Mouse (Mus musculus): ENCODE results near the gene Igf1. TPM values are rescaled to one million over a fixed set of nuclear protein-coding genes. Genes with fewer than 3 reads are reported as not detected.

Igf1 gene
- polyA plus RNA-seq, 1 experiment from 2014 or later, result 24.1 TPM

DNA sequence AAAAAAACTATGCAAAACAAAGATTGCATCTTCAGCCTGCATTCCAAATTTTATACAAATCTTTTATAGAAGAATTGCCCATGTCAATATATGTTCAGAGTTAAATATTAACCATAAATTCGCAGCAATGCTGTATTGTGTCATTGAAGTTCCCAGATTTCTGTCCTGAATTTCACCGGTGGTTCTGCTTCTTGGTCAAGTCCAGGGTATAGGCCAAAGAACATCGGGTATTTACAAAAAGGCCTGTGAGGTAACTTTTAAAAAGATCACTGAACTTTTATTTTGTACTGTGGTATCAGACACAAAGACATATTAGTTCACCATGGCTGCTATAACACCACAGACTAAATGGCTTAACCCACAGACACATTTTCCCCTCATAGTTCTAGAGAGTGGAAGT lies 57.7 kb downstream of the Igf1 start:
- Histone ChIP-seq H3K36me3 (no peaks in the 10 kb centered on the region), H3K27me3 (ENCODE audit: insufficient read depth, poor library complexity, severe bottlenecking) (no peaks in the 10 kb centered on the region), H3K27ac (no peak overlapping the region), H3K4me1 (no peaks in the 10 kb centered on the region), H3K4me3 (no peak overlapping the region), H3K9me3 (no peaks in the 10 kb centered on the region)
- WGBS, result 85% methylated on average over 3 of the region's 3 CpGs
- no peak for DNase-seq (ENCODE audit: low spot score)

DNA sequence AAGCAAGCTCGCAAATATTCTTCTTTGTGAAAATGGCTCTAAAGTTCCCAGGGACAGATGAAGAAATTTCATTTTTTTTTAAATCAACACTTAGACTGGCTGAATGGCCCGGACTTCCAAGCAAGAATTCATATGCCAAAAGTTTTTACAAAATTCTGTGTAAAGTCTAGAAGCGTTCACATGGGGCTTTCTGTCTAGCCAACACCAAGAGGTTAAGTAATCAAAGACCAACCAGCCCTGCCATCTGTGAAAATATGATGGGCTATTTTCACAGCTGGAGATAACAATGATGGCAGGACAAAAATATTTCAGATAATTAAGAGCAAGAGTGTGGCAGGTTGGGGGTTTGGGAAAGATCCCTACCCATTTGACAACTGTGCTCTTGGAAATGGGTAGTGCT lies 64.2 kb downstream of the Igf1 start:
- H3K4me1 ChIP-seq, result peaks cover 8% of the 10 kb centered on the region
- no peak overlapping the region for H3K27ac ChIP-seq
- H3K36me3 ChIP-seq, result no peaks in the 10 kb centered on the region
- DNase-seq (ENCODE audit: low spot score), result no peak
- H3K9me3 ChIP-seq, result no peaks in the 10 kb centered on the region
- no peaks in the 10 kb centered on the region for H3K27me3 ChIP-seq (ENCODE audit: insufficient read depth, poor library complexity, severe bottlenecking)
- no peak overlapping the region for H3K4me3 ChIP-seq
- 88% methylated on average over 3 of the region's 3 CpGs for WGBS

DNA sequence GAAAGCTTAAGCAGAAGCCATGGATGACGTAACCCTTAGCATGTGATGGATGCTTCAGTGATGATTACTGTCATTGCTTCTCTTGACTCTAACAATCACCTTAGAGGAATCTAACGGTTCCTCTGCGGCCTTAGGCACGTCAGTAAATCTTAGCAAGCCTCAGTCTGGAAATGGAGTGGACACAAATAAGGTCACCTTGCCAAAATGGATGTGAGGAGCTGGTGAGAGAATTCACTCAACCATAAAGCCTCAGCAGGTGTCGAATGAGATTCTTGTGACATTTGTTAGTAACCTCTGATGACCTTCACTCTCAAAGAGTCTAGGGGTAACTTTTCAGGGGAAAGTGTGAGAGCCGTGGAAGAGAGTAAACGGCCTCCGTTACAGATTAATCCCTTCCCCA lies 68.5 kb downstream of the Igf1 start:
- Histone ChIP-seq H3K27ac (peak overlapping the region; percentile 64; the same call in 1 of the 2 replicates), H3K27me3 (ENCODE audit: insufficient read depth, poor library complexity, severe bottlenecking) (no peaks in the 10 kb centered on the region), H3K9me3 (no peaks in the 10 kb centered on the region), H3K4me1 (peaks cover 12% of the 10 kb centered on the region), H3K36me3 (no peaks in the 10 kb centered on the region), H3K4me3 (no peak overlapping the region)
- no peak for DNase-seq (ENCODE audit: low spot score)
- 60% methylated on average over 8 of the region's 8 CpGs for WGBS

DNA sequence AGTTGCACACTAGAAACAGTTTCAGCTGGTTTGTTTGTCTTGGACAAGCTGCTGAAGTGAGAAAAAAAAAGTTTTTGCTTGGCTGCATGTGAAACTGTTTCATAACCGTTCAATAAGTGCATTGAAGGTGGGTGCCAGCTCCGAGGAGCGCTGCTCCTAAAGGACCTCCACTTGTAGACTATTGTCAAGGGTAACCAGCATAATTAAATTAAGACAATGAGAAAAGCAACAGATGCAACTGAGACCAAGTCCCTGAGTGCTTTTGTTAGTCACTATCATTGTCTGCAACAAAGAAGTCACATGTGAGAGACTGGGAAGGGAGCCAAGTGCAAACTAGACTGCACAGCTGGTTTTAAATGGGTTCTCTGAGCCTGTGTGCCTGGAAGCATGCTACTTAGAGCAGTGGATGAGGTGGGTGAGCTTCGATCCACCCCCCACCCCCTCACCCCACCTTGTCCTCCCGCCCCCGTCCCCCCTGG lies 69.1 kb downstream of the Igf1 start:
- peak; percentile 77 for DNase-seq (ENCODE audit: low spot score)
- 54% methylated on average over 6 of the region's 6 CpGs for WGBS
- Histone ChIP-seq H3K27me3 (ENCODE audit: insufficient read depth, poor library complexity, severe bottlenecking) (no peaks in the 10 kb centered on the region), H3K9me3 (no peaks in the 10 kb centered on the region), H3K4me3 (no peak overlapping the region), H3K27ac (peak overlapping the region; percentile 64; the same call in 1 of the 2 replicates), H3K36me3 (0 out of 2 replicates have a peak, but pooled peaks cover 4% of the 10 kb centered on the region), H3K4me1 (peaks cover 12% of the 10 kb centered on the region)

DNA sequence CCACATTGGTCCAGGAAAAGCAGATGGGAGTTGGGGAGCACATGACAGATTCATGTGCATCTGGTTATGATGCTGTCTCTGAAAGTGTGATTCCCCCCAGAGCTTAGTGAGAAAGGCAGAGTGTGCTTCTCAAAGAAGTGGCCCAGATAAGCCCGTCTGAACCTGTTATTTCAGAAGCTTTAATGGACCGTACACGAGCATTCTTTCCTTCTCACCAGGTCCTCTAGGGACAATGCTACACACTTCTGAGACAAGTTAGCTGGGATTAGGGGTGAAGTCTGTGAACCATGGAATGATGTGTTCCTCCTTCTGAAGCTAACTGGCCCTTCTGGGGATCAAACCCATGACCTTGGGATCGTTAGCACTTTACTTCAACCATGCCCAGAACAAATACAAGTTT lies 90.1 kb downstream of the Igf1 start:
- 80% methylated on average over 4 of the region's 4 CpGs for WGBS

DNA sequence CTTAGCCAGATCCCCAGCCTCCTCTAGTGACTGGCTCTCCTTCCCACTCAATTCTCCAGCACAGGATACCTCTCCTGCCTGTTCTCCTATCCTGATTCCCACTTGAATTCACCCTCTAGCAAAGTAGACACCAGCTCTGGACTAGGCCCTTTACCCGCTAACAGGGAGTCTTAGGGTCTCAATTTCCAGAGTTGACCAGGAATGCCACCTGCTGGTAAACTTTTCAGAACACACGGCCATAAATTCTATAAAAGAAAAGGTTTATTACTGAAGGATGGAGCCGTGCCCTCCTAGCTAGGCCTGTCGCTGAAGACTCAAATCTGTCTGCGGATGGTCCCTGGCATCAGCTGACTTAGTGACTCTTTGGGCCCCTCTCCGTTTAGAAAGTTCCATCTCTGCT lies 113.5 kb downstream of the Igf1 start:
- Histone ChIP-seq H3K27ac (no peak overlapping the region), H3K4me3 (no peak overlapping the region), H3K36me3 (no peaks in the 10 kb centered on the region), H3K9me3 (no peaks in the 10 kb centered on the region), H3K4me1 (no peaks in the 10 kb centered on the region), H3K27me3 (ENCODE audit: insufficient read depth, poor library complexity, severe bottlenecking) (no peaks in the 10 kb centered on the region)
- 69% methylated on average over 6 of the region's 6 CpGs for WGBS
- DNase-seq (ENCODE audit: low spot score), result no peak

More for the DNA sequence above, 90.1 kb downstream of the Igf1 start:
- Histone ChIP-seq H3K27me3 (ENCODE audit: insufficient read depth, poor library complexity, severe bottlenecking) (no peaks in the 10 kb centered on the region), H3K27ac (no peak overlapping the region), H3K9me3 (no peaks in the 10 kb centered on the region), H3K4me1 (no peaks in the 10 kb centered on the region), H3K4me3 (no peak overlapping the region), H3K36me3 (no peaks in the 10 kb centered on the region)
- no peak for DNase-seq (ENCODE audit: low spot score)

DNA sequence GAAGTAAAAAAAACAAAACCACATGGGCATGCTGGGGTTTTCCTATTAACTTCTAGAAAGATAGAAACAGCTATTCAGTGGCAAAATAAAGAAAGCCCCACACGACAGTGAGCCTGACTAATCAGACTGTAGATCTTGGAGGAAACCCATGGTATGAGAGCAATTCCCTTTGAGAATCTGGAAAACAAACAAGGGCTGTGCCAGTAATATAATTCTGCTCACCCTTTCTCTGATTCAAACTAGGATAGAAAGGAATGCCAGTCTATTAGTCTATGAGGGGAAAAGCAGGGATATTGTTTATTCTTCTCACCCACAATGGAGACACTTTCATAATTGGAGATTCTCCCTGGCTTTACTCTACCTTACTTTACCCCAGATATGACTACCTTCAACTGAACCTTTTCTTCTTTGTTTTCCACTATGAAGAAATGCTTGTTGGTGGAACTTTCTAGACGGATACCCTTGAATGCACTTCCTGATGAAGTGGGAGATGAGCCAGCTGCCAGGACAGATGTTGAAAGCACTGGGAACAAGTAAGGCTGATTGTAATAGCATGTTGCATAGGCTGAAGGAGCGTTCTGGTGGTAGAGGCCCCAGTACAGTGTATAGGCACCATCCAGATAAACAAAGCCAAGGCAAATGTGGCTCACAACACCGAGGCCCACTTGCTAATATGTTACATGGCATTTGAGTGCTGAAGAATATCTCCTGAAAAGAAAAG lies 116.0 kb downstream of the Igf1 start:
- Histone ChIP-seq H3K36me3 (no peaks in the 10 kb centered on the region), H3K9me3 (no peaks in the 10 kb centered on the region), H3K4me3 (no peak overlapping the region), H3K27ac (no peak overlapping the region), H3K4me1 (no peaks in the 10 kb centered on the region), H3K27me3 (ENCODE audit: insufficient read depth, poor library complexity, severe bottlenecking) (no peaks in the 10 kb centered on the region)
- DNase-seq (ENCODE audit: low spot score), result no peak
- WGBS, result 59% methylated on average over 4 of the region's 4 CpGs

DNA sequence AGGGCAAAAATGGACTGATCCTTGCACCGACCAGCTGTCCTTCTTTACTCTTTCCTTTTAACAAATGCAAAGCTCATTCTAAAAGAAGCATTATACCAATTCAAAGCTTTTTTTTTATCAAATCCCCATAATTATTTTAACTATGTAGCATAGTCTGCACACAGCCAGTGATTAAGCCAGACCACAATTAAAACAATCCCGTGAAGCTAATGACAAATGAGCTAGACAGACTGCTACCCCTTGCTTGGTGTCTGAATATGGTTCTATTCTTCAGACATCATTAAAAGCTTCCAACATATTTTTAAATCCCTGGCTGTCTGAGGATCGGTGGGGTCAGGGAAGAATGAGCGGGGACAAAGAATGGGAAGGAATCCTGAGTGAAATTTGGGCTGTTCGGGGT lies 127.3 kb downstream of the Igf1 start:
- H3K36me3 ChIP-seq, result no peaks in the 10 kb centered on the region
- H3K4me1 ChIP-seq, result no peaks in the 10 kb centered on the region
- no peak overlapping the region for H3K27ac ChIP-seq
- 84% methylated on average over 5 of the region's 5 CpGs for WGBS
- H3K9me3 ChIP-seq, result no peaks in the 10 kb centered on the region
- no peak overlapping the region for H3K4me3 ChIP-seq
- H3K27me3 ChIP-seq (ENCODE audit: insufficient read depth, poor library complexity, severe bottlenecking), result no peaks in the 10 kb centered on the region
- DNase-seq (ENCODE audit: low spot score), result no peak

DNA sequence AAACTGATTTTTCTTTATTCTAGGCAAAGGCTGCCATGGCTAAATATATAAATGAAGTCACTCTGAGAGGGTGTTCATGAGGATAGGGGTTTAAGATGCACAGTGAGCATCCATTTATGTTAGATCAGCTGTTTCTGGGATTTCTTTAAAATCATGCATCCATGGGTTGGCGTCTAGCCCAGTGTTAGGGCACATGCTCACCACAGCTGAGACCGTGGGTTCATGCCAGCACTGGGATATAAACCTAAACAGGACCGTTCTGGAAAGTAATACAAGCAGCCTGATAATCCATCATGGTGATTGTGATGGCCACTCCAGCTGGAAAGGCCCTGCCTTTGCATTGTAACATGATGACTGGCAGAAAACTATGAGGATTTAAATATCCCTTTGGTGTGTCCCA lies 128.1 kb downstream of the Igf1 start:
- 81% methylated on average over 3 of the region's 3 CpGs for WGBS
- Histone ChIP-seq H3K9me3 (no peaks in the 10 kb centered on the region), H3K27ac (no peak overlapping the region), H3K4me1 (no peaks in the 10 kb centered on the region), H3K27me3 (ENCODE audit: insufficient read depth, poor library complexity, severe bottlenecking) (no peaks in the 10 kb centered on the region), H3K4me3 (no peak overlapping the region), H3K36me3 (no peaks in the 10 kb centered on the region)
- DNase-seq (ENCODE audit: low spot score), result no peak

Other genes with a start within 250 kb of the Igf1 start
- 0.64 and 0.74 TPM in 2 replicates for gene Pmch, start 232.8 kb downstream of the Igf1 start, polyA plus RNA-seq (2016; fragmentation: Nextera tagmentation; extraction: Ambion mirVana)